Mouse (Mus musculus) heart, adult 11 months (tissue): ENCODE data around the gene Ephb2.

Experiments used
- DNase-seq: peaks from one replicate; pipeline ENCODE4 v3.0.0; 2022

Gene Ephb2

DNA sequence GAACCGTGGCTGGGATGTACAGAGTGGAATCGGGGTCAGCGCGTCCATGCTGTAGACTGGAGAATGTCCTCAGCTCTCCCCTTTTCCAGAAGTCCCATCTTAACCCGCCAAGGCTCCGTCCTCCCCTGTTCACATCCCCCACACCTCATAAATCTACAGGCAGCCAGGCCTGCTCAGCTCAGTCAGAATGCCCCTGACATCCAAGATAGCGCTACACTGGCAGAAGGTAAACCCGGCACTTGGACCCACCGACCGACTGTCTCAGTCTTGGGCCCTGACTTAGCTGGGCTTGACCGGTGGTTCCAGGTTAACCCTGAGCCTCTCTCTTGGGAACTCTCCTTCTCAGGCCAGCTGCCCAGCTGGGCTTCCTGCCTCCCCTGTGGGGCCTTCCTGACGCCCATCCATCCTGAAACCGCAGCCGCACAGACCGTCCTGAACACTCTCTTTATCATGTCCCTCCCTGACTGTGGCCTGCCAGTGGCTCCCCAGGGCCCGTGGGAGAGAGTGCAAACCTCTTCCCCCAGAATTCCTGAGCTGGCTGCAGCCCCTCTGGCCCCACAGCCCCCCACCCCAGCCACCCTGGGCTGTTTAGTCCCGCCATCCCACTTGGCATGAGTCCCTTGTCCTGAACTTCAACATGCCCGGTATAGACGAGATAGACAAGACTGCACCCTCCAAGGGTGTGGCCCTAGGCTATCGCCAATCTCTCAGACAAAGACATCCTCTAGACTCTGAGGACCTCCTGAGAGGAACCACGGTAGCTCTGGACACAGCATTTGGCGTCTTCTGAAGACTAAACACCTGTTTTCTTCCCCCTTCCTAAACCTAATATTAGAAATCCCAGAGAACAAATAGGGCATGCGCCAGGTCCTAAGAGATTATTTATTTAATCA, 37.9 kb downstream of the Ephb2 start:
- no peak for DNase-seq

DNA sequence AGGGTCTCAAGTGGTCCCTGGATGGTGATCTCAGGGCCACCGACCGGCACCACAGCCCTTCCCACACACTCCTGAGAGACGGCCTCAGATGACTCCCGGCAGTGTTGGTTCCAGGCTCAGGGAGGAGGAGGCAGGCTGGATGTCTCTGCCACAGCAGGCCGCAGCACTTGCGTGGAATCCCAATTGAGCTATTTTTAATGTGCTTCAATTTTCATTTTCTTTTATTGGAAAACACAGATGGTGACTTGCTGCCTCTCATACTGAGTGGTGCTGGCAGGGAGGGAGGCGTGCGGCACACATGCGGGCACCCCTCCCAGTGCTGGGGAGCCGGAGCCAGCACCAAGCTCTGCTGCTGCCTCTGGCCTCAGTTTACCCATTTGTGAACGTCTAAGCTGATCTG, 42.5 kb downstream of the Ephb2 start:
- no peak for DNase-seq

DNA sequence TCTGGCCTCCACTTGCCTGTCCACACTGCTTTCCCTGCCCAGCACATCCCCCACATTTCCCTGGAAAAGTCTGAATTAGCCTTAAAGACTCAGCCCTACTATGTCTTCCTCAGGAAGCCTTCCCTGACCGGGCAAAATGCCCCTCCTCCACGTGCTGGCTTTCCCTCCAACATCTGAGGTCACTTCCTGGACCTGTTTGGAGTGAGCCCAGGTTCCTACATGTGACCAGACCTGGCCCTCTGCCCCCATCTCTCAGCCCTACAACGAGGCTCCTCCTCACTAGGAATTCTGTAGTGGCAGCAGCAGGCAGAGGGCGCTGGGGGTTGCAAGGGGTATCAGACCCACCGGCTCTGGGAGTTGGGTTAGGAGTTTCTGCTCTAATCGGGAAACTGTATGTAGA, 46.0 kb downstream of the Ephb2 start:
- DNase-seq = peak; percentile 97

DNA sequence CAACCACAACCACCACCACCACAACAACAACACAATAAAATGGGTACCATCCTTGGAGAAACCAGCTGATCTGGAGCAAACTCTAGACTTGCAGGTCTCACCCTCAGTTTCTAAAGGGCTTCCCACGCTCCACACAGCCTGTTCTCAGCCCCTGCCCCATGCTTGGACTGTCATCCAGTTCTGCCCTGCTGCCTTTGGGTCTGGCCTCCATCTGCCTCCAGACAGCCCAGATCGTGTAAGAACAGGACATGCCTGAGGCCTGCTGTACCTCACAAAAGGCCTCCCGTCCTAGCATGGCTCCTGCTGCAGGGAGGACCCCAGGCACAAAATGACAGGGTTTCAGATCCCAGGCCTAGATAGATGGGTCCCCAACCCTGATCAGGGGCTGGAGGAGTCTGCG, 48.4 kb downstream of the Ephb2 start:
- DNase-seq = no peak

DNA sequence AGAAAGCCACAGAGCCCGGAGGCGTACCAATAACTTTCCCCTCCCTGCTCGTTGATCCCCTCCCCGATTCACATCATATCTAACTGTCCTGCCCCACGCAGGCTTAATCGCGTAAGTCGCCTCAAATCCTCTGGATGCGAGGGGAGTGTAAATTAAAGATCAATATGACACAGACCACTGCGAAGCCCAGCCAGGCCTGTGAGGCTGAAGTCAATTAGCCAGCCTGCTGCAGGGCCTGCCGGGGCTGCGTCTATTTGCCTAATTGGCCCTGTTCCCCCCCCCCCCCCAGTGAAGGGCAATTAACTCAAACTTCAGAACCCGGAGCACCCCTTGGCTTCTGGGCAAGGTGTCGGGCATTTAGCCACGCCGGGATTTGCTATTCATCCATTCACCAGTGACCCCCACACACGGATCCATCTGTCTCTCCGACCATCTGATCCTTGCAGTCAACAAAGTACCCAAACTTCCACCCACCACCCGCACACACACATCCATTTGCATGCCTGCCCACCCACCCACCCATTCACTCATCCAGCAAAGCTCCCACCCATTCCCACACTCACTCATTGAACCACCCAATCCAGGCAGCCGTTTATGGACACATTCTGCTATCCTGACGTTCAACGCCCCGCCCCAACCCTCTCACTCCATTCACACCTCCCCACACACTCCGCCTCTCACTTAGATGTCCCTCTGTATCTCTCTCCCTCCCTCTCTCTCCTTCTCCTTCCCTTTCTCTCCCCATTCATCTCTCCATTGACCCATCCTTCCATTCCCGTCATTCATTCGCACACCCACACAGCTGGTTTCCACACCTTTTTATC, 49.1 kb downstream of the Ephb2 start:
- no peak for DNase-seq

DNA sequence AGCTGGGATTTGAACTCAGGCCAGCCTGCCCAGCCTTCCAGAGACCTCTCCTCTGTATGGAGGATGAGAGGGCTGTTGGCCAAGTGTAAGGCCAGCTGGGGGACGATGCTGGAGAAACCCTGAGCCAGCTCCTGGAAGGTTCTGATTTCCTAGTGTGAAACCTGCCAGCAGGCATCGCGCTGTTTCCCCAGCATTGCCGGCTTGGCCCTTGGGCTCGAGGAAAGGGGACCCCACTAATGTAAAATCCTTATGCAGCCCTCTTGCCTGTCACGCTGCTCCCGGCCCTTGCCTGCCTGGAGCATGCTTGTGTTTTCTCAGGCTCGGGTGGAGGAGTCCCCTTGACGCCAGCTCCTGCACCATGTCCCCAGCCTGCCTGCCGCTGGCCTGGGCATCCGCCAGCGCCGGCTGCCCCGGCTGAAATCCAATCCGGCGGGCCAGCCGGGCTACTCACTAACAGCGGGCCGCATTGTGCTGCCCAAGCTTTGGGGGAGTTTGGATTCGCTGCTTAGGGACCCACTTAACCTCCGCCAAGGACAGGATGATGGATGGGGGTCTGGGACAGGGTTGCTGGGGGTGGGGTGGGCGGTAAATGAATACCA, 52.1 kb downstream of the Ephb2 start:
- DNase-seq = peak; percentile 95

GRCm38 (mm10) chr4:136782579-136782925, 53.2 kb downstream of the Ephb2 start:
- DNase-seq = no peak

GRCm38 (mm10) chr4:136781868-136782578, 53.8 kb downstream of the Ephb2 start:
- DNase-seq = peak; percentile 98

- no peak for DNase-seq
These were observed 55.4 kb downstream of the Ephb2 start for GRCm38 (mm10) chr4:136780201-136780895.

DNA sequence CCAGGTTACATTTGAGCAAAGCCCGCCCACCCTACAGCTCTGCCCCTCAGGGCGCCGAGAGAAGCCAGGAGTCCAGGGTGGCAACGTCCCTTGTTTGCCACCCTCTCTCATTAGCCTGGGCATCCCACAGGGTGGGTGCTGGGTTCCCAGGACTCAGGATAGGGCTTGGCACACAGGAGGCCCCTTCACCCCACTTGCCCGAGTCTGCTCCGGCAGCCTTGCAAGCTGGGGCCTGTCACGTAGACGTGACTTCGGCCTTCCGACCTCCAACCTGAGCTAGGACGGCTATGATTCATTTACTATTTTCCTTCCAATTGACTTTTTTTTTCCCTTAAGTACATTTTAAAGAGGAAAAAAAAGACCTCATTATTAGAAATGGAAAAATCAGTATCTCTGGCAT, 56.6 kb downstream of the Ephb2 start:
- no peak for DNase-seq

DNA sequence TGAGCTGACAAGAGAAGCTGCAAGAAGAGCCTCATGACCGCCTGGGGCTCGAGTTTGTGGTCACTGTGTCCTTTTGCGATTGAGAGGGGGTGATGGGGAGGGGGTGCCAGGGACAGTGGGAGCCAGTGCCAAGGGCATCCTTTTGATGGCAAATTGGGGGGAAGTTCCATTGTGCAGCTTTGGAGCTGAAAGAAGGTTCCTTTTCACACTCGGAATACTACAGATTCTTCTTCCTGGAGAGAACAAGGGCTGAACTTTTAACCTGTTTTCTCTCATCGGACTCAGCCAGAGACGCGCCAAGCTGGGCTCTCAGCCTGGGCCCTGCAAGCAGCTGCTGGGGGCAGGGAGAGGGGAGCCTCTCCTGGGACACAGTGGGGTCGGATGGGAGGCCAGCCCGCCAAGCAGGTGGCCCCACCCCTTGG, 59.3 kb downstream of the Ephb2 start:
- peak; percentile 94 for DNase-seq

DNA sequence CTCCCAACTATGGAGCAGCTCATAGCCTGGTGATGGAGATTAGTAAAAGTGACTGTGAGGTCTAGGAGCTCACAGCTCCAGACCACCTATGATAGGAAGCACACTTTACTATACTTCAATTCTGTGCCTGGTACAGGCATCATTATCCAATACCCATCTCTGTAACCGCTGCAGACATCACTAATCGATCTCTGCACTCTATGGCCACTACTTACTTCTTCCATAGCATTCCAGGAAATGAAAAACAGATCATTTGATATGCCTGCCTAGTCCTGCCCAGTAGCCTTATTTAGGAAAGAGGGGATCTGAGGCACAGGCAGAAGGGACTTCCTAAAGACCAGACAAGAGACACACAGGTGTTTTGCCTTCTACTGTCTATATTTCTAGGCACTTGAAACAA, 59.9 kb downstream of the Ephb2 start:
- DNase-seq = no peak

GRCm38 (mm10) chr4:136774201-136774600, 61.6 kb downstream of the Ephb2 start:
- no peak for DNase-seq

DNA sequence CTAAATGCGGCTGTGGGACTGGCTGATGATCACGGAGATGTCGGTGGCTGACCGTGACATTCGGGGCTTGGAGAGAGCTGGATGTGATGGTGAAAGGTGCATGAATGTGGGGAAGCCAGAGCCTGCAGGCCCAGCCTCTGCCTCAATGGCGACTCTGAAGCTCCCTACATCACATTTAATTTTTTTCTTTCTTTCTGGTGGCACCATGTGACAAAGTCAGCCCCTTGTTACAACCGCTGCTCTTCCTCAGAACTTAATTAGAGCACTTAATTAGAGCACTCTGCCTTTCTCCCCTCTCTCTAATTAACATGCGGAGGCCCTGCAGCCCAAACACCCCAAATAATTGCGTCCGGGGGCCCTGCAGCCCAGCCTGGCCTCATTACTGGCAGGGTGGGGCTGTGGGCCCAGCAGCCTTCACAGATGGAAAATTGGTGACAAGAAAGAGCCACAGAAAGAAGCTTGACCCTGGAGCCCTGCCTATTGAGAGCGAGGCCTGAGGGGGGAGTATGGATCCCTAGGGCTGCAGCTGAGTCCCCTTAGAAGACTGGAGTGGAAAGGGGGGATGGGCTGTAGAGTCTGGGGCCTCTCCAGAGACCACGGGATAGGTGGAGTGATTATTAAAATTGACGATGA, 62.7 kb downstream of the Ephb2 start:
- DNase-seq = no peak

DNA sequence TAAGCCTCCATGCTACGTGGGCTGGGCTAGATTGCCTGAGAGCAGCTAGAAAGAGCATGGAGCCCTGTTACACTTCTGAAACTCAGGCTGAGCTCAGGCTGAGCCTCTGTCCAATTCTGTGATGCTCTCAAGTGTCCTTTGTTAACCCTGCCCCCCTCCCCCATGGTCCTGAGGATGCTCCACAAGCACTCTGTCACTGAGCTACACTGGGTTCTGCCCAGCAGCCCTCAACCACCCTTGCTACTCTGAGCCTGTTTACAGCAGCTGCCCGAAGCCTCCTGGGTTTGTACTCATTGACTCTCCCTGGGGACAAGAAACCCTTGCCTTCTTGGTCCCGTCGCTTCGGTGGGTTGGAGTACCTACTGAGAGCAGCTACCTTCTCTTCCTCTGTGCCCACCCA, 63.5 kb downstream of the Ephb2 start:
- no peak for DNase-seq

GRCm38 (mm10) chr4:136770718-136771117, 65.1 kb downstream of the Ephb2 start:
- no peak for DNase-seq

DNA sequence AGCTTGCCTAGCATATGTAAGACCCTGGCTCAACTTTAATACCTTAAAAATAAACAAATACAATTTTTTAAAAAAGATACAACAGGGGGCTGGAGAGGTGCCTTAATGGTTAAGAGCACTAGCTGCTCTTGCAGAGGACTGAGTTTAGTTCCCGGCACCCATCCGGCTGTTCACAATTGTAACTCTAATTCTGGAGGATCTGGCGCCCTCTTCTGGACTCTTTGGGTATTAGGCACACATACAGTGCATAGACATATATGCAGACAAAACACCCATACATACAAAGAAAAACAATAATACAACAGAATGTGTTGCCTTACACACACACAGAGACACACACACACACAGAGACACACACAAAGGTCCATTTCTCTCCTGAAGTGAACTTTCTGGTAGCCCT, 67.3 kb downstream of the Ephb2 start:
- no peak for DNase-seq

DNA sequence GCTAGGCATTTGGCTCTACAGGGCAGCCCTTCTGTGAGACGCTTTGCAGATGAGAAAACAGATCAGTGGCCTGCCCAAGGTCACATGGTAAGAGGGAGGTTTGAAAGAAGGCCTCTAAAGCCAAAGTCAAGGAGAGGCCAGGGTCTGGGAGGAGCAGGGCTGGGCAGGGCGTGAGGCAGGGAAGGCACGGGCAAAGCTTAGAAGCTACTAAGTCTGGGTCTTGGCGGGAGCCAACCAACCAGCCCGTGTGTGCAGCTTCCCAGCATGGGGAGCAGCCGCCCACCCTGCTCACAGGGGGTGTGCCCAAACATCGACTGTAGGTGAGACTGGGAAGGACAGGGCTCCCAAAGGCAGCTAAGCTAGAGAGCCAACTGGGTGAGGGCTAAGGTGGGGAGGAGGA, 70.7 kb downstream of the Ephb2 start:
- DNase-seq = no peak

DNA sequence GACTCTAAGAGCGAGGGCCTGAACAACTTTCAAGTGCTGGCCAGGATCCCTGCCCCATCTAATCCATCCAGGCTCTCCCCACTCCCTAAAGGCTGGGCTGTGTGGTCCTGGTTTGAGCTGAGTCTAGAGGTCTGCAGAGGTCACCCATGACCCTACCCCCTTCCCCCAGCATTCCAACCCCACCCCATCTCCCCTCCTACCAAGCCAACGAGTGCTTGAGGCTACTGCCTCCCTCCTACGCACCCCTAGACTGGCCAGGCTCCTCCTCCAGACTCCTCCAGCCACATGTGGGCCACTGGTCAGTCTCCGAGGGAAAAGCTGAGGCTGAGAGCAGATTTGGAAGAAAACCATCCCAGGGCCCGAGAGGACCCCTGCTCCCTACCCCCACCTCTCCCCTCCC, 72.4 kb downstream of the Ephb2 start:
- no peak for DNase-seq

- DNase-seq = no peak
These were observed 73.9 kb downstream of the Ephb2 start for GRCm38 (mm10) chr4:136761713-136762380.

- no peak for DNase-seq
These were observed 74.9 kb downstream of the Ephb2 start for GRCm38 (mm10) chr4:136760882-136761281.
